Mouse (Mus musculus) small intestine, adult 10 weeks (tissue): ENCODE results near the gene Ctdspl2. TPM values are rescaled to one million over a fixed set of nuclear protein-coding genes. Genes with fewer than 3 reads are reported as not detected.

Experiments used
- polyA plus RNA-seq: library from polyadenylated mRNA; stranded (reverse); fragments of 350-450 nt; fragmentation: Illumina TruSeq; extraction: RNeasy Lipid Tissue Mini Kit (QIAGEN cat#74804); gene quantifications from one replicate; pipeline ENCODE4 v1.2.3, GENCODE M21; 2014; ENCODE audit warnings: low replicate concordance

Ctdspl2 gene
- 37.2 TPM for polyA plus RNA-seq

GRCm38 (mm10) chr2:121955765-121956223, at the start of gene Ctdspl2, which contains the start of gene Mageb3:
Ctdspl2 (plus strand) TSS chr2:121956001.
Mageb3 (minus strand) TSS chr2:121956092.

GRCm38 (mm10) chr2:122027862-122028755, 72.3 kb downstream of the Ctdspl2 start, which contains the start of gene Eif3j1:
Eif3j1 (plus strand) TSS chr2:122028546.

Other genes starting within 250 kb of the Ctdspl2 start
- gene Frmd5, start 148.9 kb upstream of the Ctdspl2 start, polyA plus RNA-seq: 0.41 TPM
- gene Casc4, start 89.0 kb upstream of the Ctdspl2 start, polyA plus RNA-seq: 13.0 TPM
- not detected for gene Mageb3, start 91 bp downstream of the Ctdspl2 start, polyA plus RNA-seq
- gene Eif3j1, start 72.5 kb downstream of the Ctdspl2 start, polyA plus RNA-seq: 62.7 TPM
- gene Spg11, start 162.4 kb downstream of the Ctdspl2 start, polyA plus RNA-seq: 5.3 TPM
- 14,089 TPM for gene B2m, start 191.7 kb downstream of the Ctdspl2 start, polyA plus RNA-seq
- 0.22 TPM for gene Trim69, start 204.7 kb downstream of the Ctdspl2 start, polyA plus RNA-seq
- gene Patl2, start 230.2 kb downstream of the Ctdspl2 start, polyA plus RNA-seq: not detected
- not detected for gene Terb2, start 230.3 kb downstream of the Ctdspl2 start, polyA plus RNA-seq